Mouse (Mus musculus): ENCODE measurements around the gene Gm20826. TPM values are rescaled to one million over a fixed set of nuclear protein-coding genes. Genes with fewer than 3 reads are reported as not detected.

Gene Gm20826
- polyA plus RNA-seq (2014; fragmentation: Illumina TruSeq; extraction: RNeasy Lipid Tissue Mini Kit (QIAGEN cat#74804); ENCODE audit: low read depth, low replicate concordance), result not detected

GRCm38 (mm10) chrY:7638389-7638788 is at the start of gene Gm20826:
Gene Gm20826, minus strand, starts transcription at chrY:7638489.

Other genes with a start within 250 kb of the Gm20826 start
- not detected for gene Gm21788, start 233.5 kb downstream of the Gm20826 start, polyA plus RNA-seq (2014; fragmentation: Illumina TruSeq; extraction: RNeasy Lipid Tissue Mini Kit (QIAGEN cat#74804); ENCODE audit: low read depth, low replicate concordance)
- gene Gm28576, start 84.5 kb upstream of the Gm20826 start, polyA plus RNA-seq (2014; fragmentation: Illumina TruSeq; extraction: RNeasy Lipid Tissue Mini Kit (QIAGEN cat#74804); ENCODE audit: low read depth, low replicate concordance), result not detected